Mouse (Mus musculus) ES-E14 (cell line): ENCODE measurements at regions not wholly inside any gene's neighbourhood (a gene's known extent, or its start where the extent isn't known, plus 50 kb on each side); places are given as distances from the start of the nearest gene placed in this dataset.

Experiments used
- HCFC1 ChIP-seq: IDR thresholded peaks from 2 replicates; pipeline ENCODE4 v1.6.1; 2012; ENCODE audit warnings: low read length, inconsistent platforms, borderline replicate concordance; ENCODE audit not compliant: insufficient read depth
- ZC3H11A ChIP-seq: IDR thresholded peaks from 2 replicates; pipeline ENCODE4 v1.6.1; 2012; ENCODE audit warnings: low read depth, mild to moderate bottlenecking, inconsistent platforms, low read length, borderline replicate concordance
- ZNF384 ChIP-seq: IDR thresholded peaks from 2 replicates; pipeline ENCODE4 v1.6.1; 2012; ENCODE audit warnings: low read depth, low read length, inconsistent platforms

DNA sequence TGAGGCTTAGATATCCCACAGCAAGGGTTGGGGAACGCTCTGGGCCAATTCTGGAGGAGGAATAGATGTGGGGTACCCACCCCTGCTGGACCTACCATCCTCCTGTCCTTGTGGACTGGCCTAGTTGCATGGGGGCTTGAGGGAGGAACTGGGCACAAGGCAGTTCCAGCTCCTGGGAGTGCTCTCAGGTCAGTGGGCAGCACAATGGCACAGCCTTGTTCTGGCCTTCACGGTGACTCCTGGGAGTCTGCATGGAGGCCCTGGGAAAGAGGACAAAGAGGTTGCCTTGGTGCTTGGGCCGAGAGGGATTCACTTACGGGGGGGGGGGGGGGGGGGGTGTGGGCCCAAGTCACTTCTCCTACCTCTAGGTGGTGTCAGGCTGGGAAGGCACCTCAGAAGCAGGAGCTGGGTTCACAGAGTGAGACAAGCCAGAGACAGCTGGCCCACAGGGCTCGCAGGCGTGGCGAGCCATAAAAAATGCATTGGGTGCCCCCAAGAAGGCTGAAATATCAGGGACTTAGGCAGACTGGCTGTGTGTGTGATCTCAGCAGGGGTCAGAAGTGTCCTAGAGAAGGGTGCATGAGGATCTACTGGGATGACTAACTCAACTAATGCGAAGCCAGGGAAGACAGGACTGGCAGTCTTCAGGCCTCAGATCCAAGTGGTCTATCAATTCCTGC, 83.7 kb downstream of the 1700001O22Rik start:
- no peak for TF ChIP-seq ZC3H11A
- no peak for TF ChIP-seq HCFC1
- TF ChIP-seq ZNF384: no peak
